In the genomic region with DNA sequence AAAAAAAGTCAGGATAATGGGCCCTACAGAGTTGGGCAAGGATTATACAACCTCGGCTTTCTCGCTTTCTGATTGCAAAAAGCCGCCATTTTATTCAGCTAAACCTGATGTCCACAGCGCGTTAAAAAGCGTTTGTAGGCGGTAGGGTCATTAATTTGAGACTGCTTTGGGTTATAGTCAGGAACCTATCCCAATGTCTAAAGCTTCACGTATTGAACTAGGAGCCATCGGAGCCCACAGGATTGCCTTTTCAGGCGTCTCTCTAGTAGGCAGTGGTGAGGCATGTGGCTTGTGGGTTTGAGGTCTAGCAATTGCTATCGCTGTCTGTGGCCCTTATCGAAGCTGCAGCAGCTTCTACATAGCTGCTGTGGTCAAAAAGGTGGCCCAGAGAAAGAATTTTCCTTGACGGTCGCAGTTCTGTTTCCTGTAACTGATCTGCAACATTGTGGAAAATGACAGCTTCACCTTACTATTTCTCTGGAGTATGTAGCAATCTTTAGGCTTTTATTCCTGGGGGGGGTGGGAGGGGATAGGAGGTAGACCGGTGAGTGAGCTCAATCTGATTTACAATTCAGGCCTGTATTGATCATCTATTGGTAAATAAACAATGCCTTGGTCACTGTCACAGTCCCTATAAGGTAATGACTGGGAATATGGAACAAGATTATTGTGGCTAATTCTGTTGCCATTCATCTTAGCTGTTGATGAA, we compare ENCODE assay signal across 8 mouse cellular contexts. TPM values are rescaled to one million over a fixed set of nuclear protein-coding genes. Genes with fewer than 3 reads are reported as not detected.
A peak's percentile ranks its signal among the peaks of the same experiment; 100 is the strongest.
DNase-seq lines count a peak whose midpoint lies in the region; ATAC-seq and TF ChIP-seq lines count a peak whose summit lies in the region.

No protein-coding gene starts in this region.

- TF ChIP-seq CTCF in heart, postnatal 0 days (IDR thresholded peaks at IDR 0.05; ENCODE audit: low read depth), result no peak
- no peak for TF ChIP-seq CTCF in small intestine, adult 2 months (IDR thresholded peaks at IDR 0.05; ENCODE audit: extremely low read depth, insufficient read length, insufficient replicate concordance, low read depth, low read length)

- peak; percentile 2; the same call in 1 of the 2 replicates for ATAC-seq in heart, postnatal 0 days (ENCODE audit: insufficient read depth, low read depth)
- 0 out of 2 replicates have a peak, but pooled peaks have one; percentile 23 for ATAC-seq in liver, embryonic 15.5 days (ENCODE audit: insufficient read depth)

- WGBS in heart, postnatal 0 days, result under 1% methylated on average over 15 of the region's 15 CpGs
- under 1% methylated on average over 15 of the region's 15 CpGs for WGBS in liver, embryonic 15.5 days (ENCODE audit: insufficient replicate concordance)
- WGBS in small intestine, adult 2 months, result under 1% methylated on average over 15 of the region's 15 CpGs

- peak overlapping the region; percentile 74 for H3K4me2 ChIP-seq in heart, postnatal 0 days (ENCODE audit: low read depth, low read length)
- peak overlapping the region; percentile 83 for H3K4me2 ChIP-seq in liver, embryonic 15.5 days

- TF ChIP-seq POLR2A in small intestine, adult 2 months (IDR thresholded peaks at IDR 0.05; ENCODE audit: low read depth, low read length), result no peak

- DNase-seq in cerebellum, postnatal 25 days, result peak; percentile 38 to 42
- no peak for DNase-seq in cerebellum, adult 11 months
- peak; percentile 19 for DNase-seq in thymus, postnatal 25 days
- no peak for DNase-seq in thymus, adult 18-20 months
- peak; percentile 31 for DNase-seq in heart, postnatal 0 days (ENCODE audit: low spot score)
- no peak for DNase-seq in urinary bladder, postnatal 10 days (ENCODE audit: low spot score)

- H3K4me1 ChIP-seq in heart, postnatal 0 days (ENCODE audit: control insufficient read depth, insufficient read depth), result no peaks in the 10 kb centered on the region
- peaks cover 36% of the 10 kb centered on the region for H3K4me1 ChIP-seq in liver, embryonic 15.5 days (replicated peaks)
- H3K4me1 ChIP-seq in small intestine, adult 2 months (ENCODE audit: control insufficient read depth, insufficient read depth, insufficient read length, low read length), result peaks cover 4% of the 10 kb centered on the region; the same call in 1 of the 2 replicates

- H3K27ac ChIP-seq in heart, postnatal 0 days (ENCODE audit: low read depth), result peak overlapping the region; percentile 91
- H3K27ac ChIP-seq in liver, embryonic 15.5 days (replicated peaks), result peak overlapping the region; percentile 84
- peak overlapping the region; percentile 80 for H3K27ac ChIP-seq in small intestine, adult 2 months (ENCODE audit: insufficient read depth, low read depth, low read length)

- no peaks in the 10 kb centered on the region for H3K9me3 ChIP-seq in heart, postnatal 0 days (replicated peaks; ENCODE audit: control insufficient read depth, low read length)
- H3K9me3 ChIP-seq in liver, embryonic 15.5 days (replicated peaks), result no peaks in the 10 kb centered on the region

- peaks cover 36% of the 10 kb centered on the region for H3K36me3 ChIP-seq in heart, postnatal 0 days (replicated peaks; ENCODE audit: control insufficient read depth, insufficient read depth, low read length)
- peaks cover 44% of the 10 kb centered on the region for H3K36me3 ChIP-seq in liver, embryonic 15.5 days (replicated peaks)
- H3K36me3 ChIP-seq in small intestine, adult 2 months (ENCODE audit: control insufficient read depth, insufficient read depth, low read length), result peaks cover 26% of the 10 kb centered on the region

- TF ChIP-seq EP300 in heart, postnatal 0 days (IDR thresholded peaks at IDR 0.05; ENCODE audit: low read depth), result no peak

- H3K4me3 ChIP-seq in heart, postnatal 0 days (ENCODE audit: low read depth, low read length), result peak overlapping the region; percentile 68
- H3K4me3 ChIP-seq in liver, embryonic 15.5 days (replicated peaks), result peak overlapping the region; percentile 75
- H3K4me3 ChIP-seq in small intestine, adult 2 months (ENCODE audit: low read depth, low read length), result peak overlapping the region; percentile 88

- H3K27me3 ChIP-seq in heart, postnatal 0 days (ENCODE audit: control insufficient read depth, insufficient read depth, low read length), result no peaks in the 10 kb centered on the region
- H3K27me3 ChIP-seq in liver, embryonic 15.5 days, result no peaks in the 10 kb centered on the region
- H3K27me3 ChIP-seq in small intestine, adult 2 months (ENCODE audit: control insufficient read depth, insufficient read depth, low read length), result no peaks in the 10 kb centered on the region

- peak overlapping the region; percentile 91 for H3K9ac ChIP-seq in heart, postnatal 0 days (replicated peaks; ENCODE audit: low read depth, low read length)
- H3K9ac ChIP-seq in liver, embryonic 15.5 days, result peak overlapping the region; percentile 77

RNA-seq across cellular contexts. Expression of gene Rab42, which starts 6.1 kb away (rescaled TPM):
- total RNA-seq in heart, postnatal 0 days (2014; rRNA removed; ENCODE audit: low replicate concordance), result 1.2 TPM in 1 of 2 replicates, not detected in the other
- 2.9 and 3.9 TPM in 2 replicates for polyA plus RNA-seq in heart, postnatal 0 days (2015; fragmentation: Nextera tagmentation; extraction: Ambion mirVana)
- polyA plus RNA-seq in liver, embryonic 15.5 days (2015; fragmentation: Nextera tagmentation; extraction: Ambion mirVana), result 0.52 and 0.54 TPM in 2 replicates
- polyA plus RNA-seq in small intestine, adult 2 months (2012; rRNA removed), result 0.70 and 0.98 TPM in 2 replicates

RNA-seq across cellular contexts. Expression of gene Trnau1ap, which starts 20.0 kb away (rescaled TPM):
- 51.3 and 69.0 TPM in 2 replicates for total RNA-seq in heart, postnatal 0 days (2014; rRNA removed; ENCODE audit: low replicate concordance)
- 63.2 and 65.1 TPM in 2 replicates for polyA plus RNA-seq in heart, postnatal 0 days (2015; fragmentation: Nextera tagmentation; extraction: Ambion mirVana)
- 28.7 and 34.2 TPM in 2 replicates for polyA plus RNA-seq in liver, embryonic 15.5 days (2015; fragmentation: Nextera tagmentation; extraction: Ambion mirVana)
- 20.7 and 24.1 TPM in 2 replicates for polyA plus RNA-seq in small intestine, adult 2 months (2012; rRNA removed)

RNA-seq across cellular contexts. Expression of gene Taf12, which starts 35.1 kb away (rescaled TPM):
- total RNA-seq in heart, postnatal 0 days (2014; rRNA removed; ENCODE audit: low replicate concordance), result 7.5 and 8.4 TPM in 2 replicates
- polyA plus RNA-seq in heart, postnatal 0 days (2015; fragmentation: Nextera tagmentation; extraction: Ambion mirVana), result 30.5 and 34.2 TPM in 2 replicates
- 31.7 and 38.3 TPM in 2 replicates for polyA plus RNA-seq in liver, embryonic 15.5 days (2015; fragmentation: Nextera tagmentation; extraction: Ambion mirVana)
- polyA plus RNA-seq in small intestine, adult 2 months (2012; rRNA removed), result 1.3 and 4.5 TPM in 2 replicates

RNA-seq across cellular contexts. Expression of gene Rcc1, which starts 44.1 kb away (rescaled TPM):
- total RNA-seq in heart, postnatal 0 days (2014; rRNA removed; ENCODE audit: low replicate concordance), result 20.6 and 20.8 TPM in 2 replicates
- polyA plus RNA-seq in heart, postnatal 0 days (2015; fragmentation: Nextera tagmentation; extraction: Ambion mirVana), result 17.1 and 18.6 TPM in 2 replicates
- polyA plus RNA-seq in liver, embryonic 15.5 days (2015; fragmentation: Nextera tagmentation; extraction: Ambion mirVana), result 48.0 and 54.5 TPM in 2 replicates
- polyA plus RNA-seq in small intestine, adult 2 months (2012; rRNA removed), result 5.2 and 9.6 TPM in 2 replicates

RNA-seq across cellular contexts. Expression of gene Gmeb1, which starts 47.9 kb away (rescaled TPM):
- 7.6 and 12.4 TPM in 2 replicates for total RNA-seq in heart, postnatal 0 days (2014; rRNA removed; ENCODE audit: low replicate concordance)
- polyA plus RNA-seq in heart, postnatal 0 days (2015; fragmentation: Nextera tagmentation; extraction: Ambion mirVana), result 16.4 and 17.0 TPM in 2 replicates
- polyA plus RNA-seq in liver, embryonic 15.5 days (2015; fragmentation: Nextera tagmentation; extraction: Ambion mirVana), result 13.2 and 14.2 TPM in 2 replicates
- polyA plus RNA-seq in small intestine, adult 2 months (2012; rRNA removed), result 6.8 and 13.5 TPM in 2 replicates

Comparison
In these comparisons a context has a peak if more than half of its experiments do, and no peak if none do; other contexts are left out.
1. DNase-seq: peak in cerebellum, postnatal 25 days (2 of 2), thymus, postnatal 25 days (single experiment) and heart, postnatal 0 days (single experiment); none in cerebellum, adult 11 months (single experiment), thymus, adult 18-20 months (0 of 2) and urinary bladder, postnatal 10 days (single experiment).
2. Peak in every context shown above with its lines, with median percentiles within 50 percentile points of each other: H3K27ac ChIP-seq and H3K4me3 ChIP-seq.